Comparison of ENCODE assay signal across 20 mouse cellular contexts in the genomic region with DNA sequence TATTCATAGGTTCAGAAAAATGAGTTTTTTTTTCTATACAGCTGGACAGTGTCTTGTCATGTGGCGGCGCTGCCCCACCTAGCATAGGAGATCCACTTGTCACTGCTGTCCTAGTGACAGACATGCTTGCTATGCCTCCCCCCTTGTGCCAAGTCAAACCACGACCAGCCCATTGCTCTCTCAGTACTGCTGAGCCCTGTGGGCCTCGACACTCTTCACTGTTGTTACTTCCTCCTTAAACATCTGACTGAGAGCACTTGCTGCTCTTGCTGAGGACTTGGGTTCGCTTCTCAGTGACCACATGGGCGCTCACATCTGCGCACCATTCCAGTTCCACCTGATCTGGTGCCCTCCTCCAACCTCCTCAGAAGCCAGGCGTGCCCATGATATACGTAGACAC. TPM values are rescaled to one million over a fixed set of nuclear protein-coding genes. Genes with fewer than 3 reads are reported as not detected.
DNase-seq lines count a peak whose midpoint lies in the region; ATAC-seq and TF ChIP-seq lines count a peak whose summit lies in the region.
"Had no signal": no experiment of that assay in that cellular context is flagged by ENCODE, and none has a peak within 500 bp of the region (broad histone marks: within the 10 kb centered on the region; RNA-seq: fewer than 3 reads in every experiment).

No protein-coding gene starts in this region.

- ATAC-seq in CD4-positive, CD25-positive, alpha-beta regulatory T cell, adult 4 months: peak; percentile 13
- ATAC-seq in granulocyte monocyte progenitor cell, adult 5-6 weeks (replicated peaks; ENCODE audit: poor library complexity, severe bottlenecking): peak; percentile 54
- peak; percentile 20; the same call in 1 of the 2 replicates for ATAC-seq in neutrophil, adult 5-6 weeks (ENCODE audit: extremely low read depth, insufficient number of reproducible peaks, low FRiP score, poor library complexity, severe bottlenecking)
- ATAC-seq in hindbrain, postnatal 0 days: no peak
- ATAC-seq: forebrain, embryonic 15.5 days; hindbrain, embryonic 16.5 days; Patski had no signal

- no peak for TF ChIP-seq POLR2A in spleen, adult 2 months (IDR thresholded peaks at IDR 0.05; ENCODE audit: low read depth, low read length)

- no peak overlapping the region for H3K4me2 ChIP-seq in hindbrain, postnatal 0 days (ENCODE audit: low read depth, low read length)
- H3K4me2 ChIP-seq: embryonic facial prominence, embryonic 12.5 days; forebrain, embryonic 15.5 days; hindbrain, embryonic 12.5 days had no signal

- no peak overlapping the region for H3K4me3 ChIP-seq in spleen, adult 2 months (ENCODE audit: extremely low read depth, insufficient read depth, insufficient read length)
- H3K4me3 ChIP-seq in hindbrain, postnatal 0 days (ENCODE audit: low read length): no peak overlapping the region
- H3K4me3 ChIP-seq: embryonic facial prominence, embryonic 12.5 days; forebrain, embryonic 15.5 days; hindbrain, embryonic 12.5 days had no signal

- DNase-seq in spleen, adult 2 months (ENCODE audit: low read depth in 1 of 2, low spot score in 2 of 2): peak in 1 of 2 experiments; percentile 20
- DNase-seq in spleen, postnatal 14 days (ENCODE audit: low spot score in 2 of 2): no peak
- no peak for DNase-seq in hindbrain, postnatal 0 days (ENCODE audit: low spot score)
- no peak for DNase-seq in testis, postnatal 10 days (ENCODE audit: low spot score)
- no peak for DNase-seq in gastrocnemius, adult 18-20 months (ENCODE audit: low spot score)
- DNase-seq: adrenal gland, adult 2 months; adrenal gland, postnatal 25 days; cerebellum, adult 8-10 months; cerebellum, postnatal 14 days; gastrocnemius, postnatal 14 days; heart, postnatal 10 days; heart, postnatal 4 days had no signal

- no peaks in the 10 kb centered on the region for H3K9me3 ChIP-seq in hindbrain, postnatal 0 days (ENCODE audit: low read length)
- H3K9me3 ChIP-seq: embryonic facial prominence, embryonic 12.5 days; forebrain, embryonic 15.5 days; hindbrain, embryonic 12.5 days had no signal

- no peaks in the 10 kb centered on the region for H3K36me3 ChIP-seq in spleen, adult 2 months (ENCODE audit: control insufficient read depth, insufficient read depth, low read length)
- no peaks in the 10 kb centered on the region for H3K36me3 ChIP-seq in hindbrain, postnatal 0 days (ENCODE audit: insufficient read depth, low read length)
- H3K36me3 ChIP-seq: embryonic facial prominence, embryonic 12.5 days; forebrain, embryonic 15.5 days; hindbrain, embryonic 12.5 days had no signal

- H3K27me3 ChIP-seq in spleen, adult 2 months (ENCODE audit: control insufficient read depth, insufficient read depth, low read length): no peaks in the 10 kb centered on the region
- no peaks in the 10 kb centered on the region for H3K27me3 ChIP-seq in hindbrain, postnatal 0 days (ENCODE audit: insufficient read depth, low read length)
- H3K27me3 ChIP-seq: forebrain, embryonic 15.5 days; hindbrain, embryonic 12.5 days; Patski had no signal

- H3K4me1 ChIP-seq in spleen, adult 2 months (ENCODE audit: control insufficient read depth, insufficient read depth, insufficient read length): peaks cover 8% of the 10 kb centered on the region; the same call in 1 of the 2 replicates
- H3K4me1 ChIP-seq in hindbrain, postnatal 0 days (ENCODE audit: insufficient read depth, low read length): peaks cover 20% of the 10 kb centered on the region

- no peak for TF ChIP-seq CTCF in spleen, adult 2 months (IDR thresholded peaks at IDR 0.05; ENCODE audit: extremely low read depth, insufficient read depth, insufficient read length, insufficient replicate concordance)
- no peak for TF ChIP-seq CTCF in hindbrain, postnatal 0 days (IDR thresholded peaks at IDR 0.05; ENCODE audit: low read depth)

- H3K27ac ChIP-seq in spleen, adult 2 months (ENCODE audit: insufficient read depth, low read length): peak overlapping the region; percentile 4; the same call in 1 of the 2 replicates
- H3K27ac ChIP-seq in hindbrain, postnatal 0 days: no peak overlapping the region
- H3K27ac ChIP-seq: embryonic facial prominence, embryonic 12.5 days; forebrain, embryonic 15.5 days; hindbrain, embryonic 12.5 days had no signal

- 56% methylated on average over 9 of the region's 9 CpGs for WGBS in spleen, adult 2 months
- WGBS in hindbrain, postnatal 0 days: 90% methylated on average over 9 of the region's 9 CpGs

- no peak overlapping the region for H3K9ac ChIP-seq in hindbrain, postnatal 0 days (replicated peaks; ENCODE audit: low read length)
- H3K9ac ChIP-seq: embryonic facial prominence, embryonic 12.5 days; forebrain, embryonic 15.5 days; hindbrain, embryonic 12.5 days had no signal

RNA-seq across cellular contexts. Expression of gene Scml4, which starts 8.2 kb away (rescaled TPM):
- polyA plus RNA-seq in spleen, adult 2 months (2012; rRNA removed): 24.6 and 34.7 TPM in 2 replicates
- polyA plus RNA-seq in CD4-positive, CD25-positive, alpha-beta regulatory T cell, adult 4 months (2017; shearing (Covaris generic)): 10 to 100 TPM; 56.6 to 87.8 TPM
- total RNA-seq in granulocyte monocyte progenitor cell, adult 5-6 weeks (2014; fragmentation: Nextera tagmentation): not detected in 2 replicates
- total RNA-seq in granulocyte monocyte progenitor cell, adult 5-6 weeks (2017): 0.05 TPM in 1 of 2 replicates, not detected in the other
- total RNA-seq in neutrophil, adult 5-6 weeks (2017): 66.6 and 80.2 TPM in 2 replicates
- total RNA-seq in hindbrain, postnatal 0 days (2014; rRNA removed): 16.4 and 21.1 TPM in 2 replicates
- polyA plus RNA-seq in hindbrain, postnatal 0 days (2015; fragmentation: Nextera tagmentation; extraction: Ambion mirVana): 4.9 and 7.0 TPM in 2 replicates
- total RNA-seq in gastrocnemius, adult 18-20 months (2021): 1 to 10 TPM in 1 of 2 experiments, under 1 TPM in 1; 0.59 to 1.1 TPM
